Mouse (Mus musculus): ENCODE data around the gene Armcx4.

DNA sequence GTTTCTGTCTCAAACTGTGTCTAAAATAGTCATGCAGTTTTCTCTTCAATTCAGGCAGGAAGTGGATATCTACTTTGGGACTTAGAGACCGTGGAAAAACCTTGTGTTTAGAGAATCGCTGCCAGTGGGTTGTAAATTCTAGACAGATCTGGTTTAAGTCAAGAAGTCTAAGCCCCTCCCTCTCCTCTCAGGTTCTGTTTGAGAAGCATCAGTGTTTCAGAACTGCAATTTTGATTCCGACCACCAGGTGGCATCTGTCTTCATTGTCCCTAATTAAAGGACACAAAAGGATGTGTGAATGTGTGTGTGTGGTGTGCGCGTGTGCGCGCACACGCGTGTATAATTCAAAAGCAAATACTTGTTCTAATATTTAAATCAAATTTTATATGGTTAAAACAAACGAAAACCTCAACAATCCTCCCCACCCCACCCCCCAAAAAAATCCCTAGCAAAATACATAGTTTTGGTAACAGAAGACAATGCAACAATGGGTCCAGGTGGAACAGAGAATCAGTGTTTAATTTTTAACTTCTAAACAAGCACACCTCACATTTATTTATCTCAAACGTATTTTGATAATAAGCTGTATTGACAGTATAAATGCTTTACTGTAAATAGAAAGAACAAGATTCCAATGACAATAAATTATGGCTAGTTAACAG is 38.2 kb upstream of the Armcx4 start:
- no peak for TF ChIP-seq POLR2A (IDR thresholded peaks at IDR 0.05; ENCODE audit: insufficient read depth, low read depth, low read length)
- no peak for TF ChIP-seq EP300 (IDR thresholded peaks at IDR 0.05; ENCODE audit: insufficient read depth, low read depth, low read length)

Measured in heart, adult 2 months (tissue).